Mouse (Mus musculus) hindbrain, embryonic 12.5 days (tissue): ENCODE data around the gene Alkbh7. TPM values are rescaled to one million over a fixed set of nuclear protein-coding genes. Genes with fewer than 3 reads are reported as not detected.

ENCODE experiments used
- polyA plus RNA-seq: library from polyadenylated mRNA; unstranded; fragments of >200 nt; fragmentation: Nextera tagmentation; extraction: Ambion mirVana; gene quantifications from 2 replicates; pipeline ENCODE4 v1.2.1, GENCODE M21; 2016

Alkbh7 gene
- polyA plus RNA-seq, 1 experiment from 2014 or later, result 34.6 TPM

Other genes starting within 250 kb of the Alkbh7 start
- 3.9 and 5.1 TPM in 2 replicates for gene Nrtn, start 239.8 kb upstream of the Alkbh7 start, polyA plus RNA-seq
- 46.8 and 47.6 TPM in 2 replicates for gene Dus3l, start 232.6 kb upstream of the Alkbh7 start, polyA plus RNA-seq
- 1.3 and 1.7 TPM in 2 replicates for gene Prr22, start 227.1 kb upstream of the Alkbh7 start, polyA plus RNA-seq
- 8.7 and 10.2 TPM in 2 replicates for gene Rfx2, start 166.3 kb upstream of the Alkbh7 start, polyA plus RNA-seq
- not detected in 2 replicates for gene Acsbg2, start 122.9 kb upstream of the Alkbh7 start, polyA plus RNA-seq
- 0.27 and 0.52 TPM in 2 replicates for gene 1700061G19Rik, start 121.9 kb upstream of the Alkbh7 start, polyA plus RNA-seq
- gene Mllt1, start 61.9 kb upstream of the Alkbh7 start, polyA plus RNA-seq, result 100 and 102 TPM in 2 replicates
- gene Acer1, start 15.2 kb upstream of the Alkbh7 start, polyA plus RNA-seq, result not detected in 2 replicates
- 121 and 136 TPM in 2 replicates for gene Clpp, start 7.0 kb upstream of the Alkbh7 start, polyA plus RNA-seq
- gene Pspn, start 2.7 kb downstream of the Alkbh7 start, polyA plus RNA-seq, result 0.56 and 0.68 TPM in 2 replicates
- 62.6 and 67.0 TPM in 2 replicates for gene Gtf2f1, start 13.9 kb downstream of the Alkbh7 start, polyA plus RNA-seq
- gene Gm17949, start 14.1 kb downstream of the Alkbh7 start, polyA plus RNA-seq, result 0.52 TPM in 1 of 2 replicates, not detected in the other
- 63.4 and 66.5 TPM in 2 replicates for gene Khsrp, start 34.2 kb downstream of the Alkbh7 start, polyA plus RNA-seq
- not detected in 2 replicates for gene Slc25a41, start 44.3 kb downstream of the Alkbh7 start, polyA plus RNA-seq
- gene Crb3, start 61.8 kb downstream of the Alkbh7 start, polyA plus RNA-seq, result 2.7 and 3.8 TPM in 2 replicates
- gene Slc25a23, start 62.5 kb downstream of the Alkbh7 start, polyA plus RNA-seq, result 18.7 and 22.5 TPM in 2 replicates
- gene Dennd1c, start 81.2 kb downstream of the Alkbh7 start, polyA plus RNA-seq, result 3.2 and 3.7 TPM in 2 replicates
- gene Tubb4a, start 90.4 kb downstream of the Alkbh7 start, polyA plus RNA-seq, result 197 and 227 TPM in 2 replicates
- 5.8 and 6.1 TPM in 2 replicates for gene Tnfsf9, start 108.0 kb downstream of the Alkbh7 start, polyA plus RNA-seq
- 0.48 TPM in 1 of 2 replicates, not detected in the other for gene Cd70, start 152.4 kb downstream of the Alkbh7 start, polyA plus RNA-seq
- gene Tnfsf14, start 196.8 kb downstream of the Alkbh7 start, polyA plus RNA-seq, result not detected in 2 replicates
- gene C3, start 230.8 kb downstream of the Alkbh7 start, polyA plus RNA-seq, result 0.76 and 1.2 TPM in 2 replicates